Mouse (Mus musculus) CH12.LX (cell line): ENCODE measurements at regions not wholly inside any gene's neighbourhood (a gene's known extent, or its start where the extent isn't known, plus 50 kb on each side); places are given as distances from the start of the nearest gene placed in this dataset.

Experiments used
- DNase-seq: peaks from one replicate; pipeline ENCODE4 v3.0.0-alpha.2; 2013; ENCODE audit errors: extremely low read depth
- H3K27ac ChIP-seq: 2 replicates; pipeline ENCODE4 v1.5.1; 2012; ENCODE audit warnings: low read depth, mild to moderate bottlenecking, control low read depth, moderate library complexity; ENCODE audit not compliant: insufficient read depth
- H3K27me3 ChIP-seq: replicated peaks from 2 replicates; pipeline ENCODE3; 2012; ENCODE audit warnings: inconsistent platforms
- H3K36me3 ChIP-seq, 2 experiments: replicated peaks in 1 of 2; 2 replicates each; pipeline versions ENCODE3 to v1.6.1; 2012; ENCODE audit warnings: inconsistent platforms in 1 of 2, low read length in 1 of 2, mild to moderate bottlenecking in 1 of 2, mixed read lengths in 1 of 2, moderate library complexity in 1 of 2; ENCODE audit not compliant: control insufficient read depth in 1 of 2, insufficient read depth in 1 of 2
- H3K4me1 ChIP-seq, 2 experiments: 2 replicates each; pipeline ENCODE4 v1.6.1; 2012; ENCODE audit warnings: inconsistent platforms in 1 of 2, moderate library complexity in 1 of 2; ENCODE audit not compliant: insufficient read depth in 2 of 2, control insufficient read depth in 1 of 2
- H3K4me2 ChIP-seq: 2 replicates; pipeline ENCODE4 v1.6.1; 2012; ENCODE audit warnings: low read depth, mild to moderate bottlenecking, control low read depth; ENCODE audit not compliant: poor library complexity, insufficient read depth, severe bottlenecking
- H3K4me3 ChIP-seq, 3 experiments: fragments of 150-350 bp in 1 of 3; sonication (generic) in 1 of 3; replicated peaks in 1 of 3; 2 replicates each; pipeline versions ENCODE3 to v1.5.1; 2011 to 2012; ENCODE audit warnings: low read depth in 2 of 3, low read length in 2 of 3, mild to moderate bottlenecking in 2 of 3, moderate library complexity in 2 of 3, control low read depth in 1 of 3, improper control_type of control experiment in 1 of 3, inconsistent platforms in 1 of 3, mixed read lengths in 1 of 3; ENCODE audit not compliant: poor library complexity in 1 of 3
- H3K79me2 ChIP-seq: replicated peaks from 2 replicates; pipeline ENCODE4 v1.6.1; 2012; ENCODE audit warnings: mild to moderate bottlenecking, moderate library complexity; ENCODE audit not compliant: control insufficient read depth, poor library complexity, insufficient read depth, severe bottlenecking; ENCODE audit errors: extremely low read depth
- H3K9ac ChIP-seq: 2 replicates; pipeline ENCODE4 v1.6.1; 2012; ENCODE audit warnings: low read depth, mild to moderate bottlenecking, control low read depth, moderate library complexity; ENCODE audit not compliant: insufficient read depth
- H3K9me3 ChIP-seq: replicated peaks from 2 replicates; pipeline ENCODE3; 2012; ENCODE audit warnings: low read length, inconsistent platforms, mixed read lengths
- BHLHE40 ChIP-seq: IDR thresholded peaks from 2 replicates; pipeline ENCODE4 v1.6.1; 2011; ENCODE audit warnings: mild to moderate bottlenecking, low read depth, low read length, improper control_type of control experiment
- CHD1 ChIP-seq: IDR thresholded peaks from 2 replicates; pipeline ENCODE4 v1.6.1; 2012; ENCODE audit warnings: low read depth, low read length, improper control_type of control experiment, inconsistent platforms
- CTCF ChIP-seq, 2 experiments: IDR thresholded peaks in 1 of 2; conservative IDR thresholded peaks in 1 of 2; 2 replicates each; pipeline ENCODE4 v1.5.1; 2011 to 2012; ENCODE audit warnings: low read depth in 2 of 2, low read length in 2 of 2, improper control_type of control experiment in 1 of 2, inconsistent platforms in 1 of 2, mild to moderate bottlenecking in 1 of 2, moderate library complexity in 1 of 2
- ELF1 ChIP-seq: IDR thresholded peaks from 2 replicates; pipeline ENCODE4 v1.6.1; 2014; ENCODE audit warnings: low read depth, mild to moderate bottlenecking, inconsistent platforms, low read length, improper control_type of control experiment
- EP300 ChIP-seq: IDR thresholded peaks from 2 replicates; pipeline ENCODE4 v1.6.1; 2011; ENCODE audit warnings: low read length, improper control_type of control experiment
- GABPA ChIP-seq: IDR thresholded peaks from 2 replicates; pipeline ENCODE4 v1.6.1; 2012; ENCODE audit warnings: low read depth, low read length, improper control_type of control experiment, inconsistent platforms; ENCODE audit not compliant: insufficient replicate concordance
- HCFC1 ChIP-seq: IDR thresholded peaks from 2 replicates; pipeline ENCODE4 v1.6.1; 2012; ENCODE audit warnings: low read depth, mild to moderate bottlenecking, inconsistent platforms, low read length, improper control_type of control experiment
- IRF4 ChIP-seq: IDR thresholded peaks from 2 replicates; pipeline ENCODE4 v1.6.1; 2014; ENCODE audit warnings: low read depth, mild to moderate bottlenecking, inconsistent platforms, low read length, improper control_type of control experiment
- JUND ChIP-seq: conservative IDR thresholded peaks from 2 replicates; pipeline ENCODE4 v1.6.1; 2011; ENCODE audit warnings: low read depth, low read length, improper control_type of control experiment
- KAT2A ChIP-seq: IDR thresholded peaks from 2 replicates; pipeline ENCODE4 v1.6.1; 2012; ENCODE audit warnings: low read length, improper control_type of control experiment, inconsistent platforms; ENCODE audit not compliant: insufficient replicate concordance
- MAZ ChIP-seq: IDR thresholded peaks from 2 replicates; pipeline ENCODE4 v1.6.1; 2012; ENCODE audit warnings: low read depth, mild to moderate bottlenecking, inconsistent platforms, low read length, improper control_type of control experiment, moderate library complexity
- MEF2A ChIP-seq: IDR thresholded peaks from 2 replicates; pipeline ENCODE4 v1.6.1; 2014; ENCODE audit warnings: low read depth, mild to moderate bottlenecking, inconsistent platforms, low read length, improper control_type of control experiment, borderline replicate concordance
- MXI1 ChIP-seq: IDR thresholded peaks from 2 replicates; pipeline ENCODE4 v1.6.1; 2011; ENCODE audit warnings: mild to moderate bottlenecking, low read depth, low read length, improper control_type of control experiment
- MYC ChIP-seq: IDR thresholded peaks from 2 replicates; pipeline ENCODE4 v1.6.1; 2011; ENCODE audit warnings: low read depth, mild to moderate bottlenecking, improper control_type of control experiment, low read length
- NELFE ChIP-seq: IDR thresholded peaks from 2 replicates; pipeline ENCODE4 v1.6.1; 2011; ENCODE audit warnings: low read depth, low read length, improper control_type of control experiment
- NRF1 ChIP-seq: IDR thresholded peaks from 2 replicates; pipeline ENCODE4 v1.6.1; 2014; ENCODE audit warnings: low read depth, mild to moderate bottlenecking, inconsistent platforms, low read length, improper control_type of control experiment, moderate library complexity
- PAX5 ChIP-seq: IDR thresholded peaks from 2 replicates; pipeline ENCODE4 v1.6.1; 2012; ENCODE audit warnings: low read length, inconsistent platforms, mixed read lengths
- POLR2A ChIP-seq: IDR thresholded peaks from 2 replicates; pipeline ENCODE4 v1.6.1; 2011; ENCODE audit warnings: low read depth, mild to moderate bottlenecking, improper control_type of control experiment, low read length
- POLR2AphosphoS2 ChIP-seq: IDR thresholded peaks from 2 replicates; pipeline ENCODE4 v1.6.1; 2011; ENCODE audit warnings: low read depth, low read length, improper control_type of control experiment
- RAD21 ChIP-seq: IDR thresholded peaks from 2 replicates; pipeline ENCODE4 v1.6.1; 2011; ENCODE audit warnings: low read depth, mild to moderate bottlenecking, low read length, improper control_type of control experiment, moderate library complexity
- SIN3A ChIP-seq: IDR thresholded peaks from 2 replicates; pipeline ENCODE4 v1.6.1; 2012; ENCODE audit warnings: low read length, improper control_type of control experiment, inconsistent platforms
- TBP ChIP-seq: conservative IDR thresholded peaks from 2 replicates; pipeline ENCODE4 v1.6.1; 2011; ENCODE audit warnings: low read depth, low read length, improper control_type of control experiment
- TCF12 ChIP-seq: IDR thresholded peaks from 2 replicates; pipeline ENCODE4 v1.6.1; 2014; ENCODE audit warnings: low read depth, mild to moderate bottlenecking, inconsistent platforms, low read length, improper control_type of control experiment
- UBTF ChIP-seq: IDR thresholded peaks from 2 replicates; pipeline ENCODE4 v1.6.1; 2012; ENCODE audit warnings: low read depth, mild to moderate bottlenecking, inconsistent platforms, low read length, improper control_type of control experiment, moderate library complexity
- USF1 ChIP-seq: IDR thresholded peaks from 2 replicates; pipeline ENCODE4 v1.6.1; 2014; ENCODE audit warnings: low read depth, mild to moderate bottlenecking, inconsistent platforms, low read length, improper control_type of control experiment
- ZC3H11A ChIP-seq: IDR thresholded peaks from 2 replicates; pipeline ENCODE4 v1.6.1; 2012; ENCODE audit warnings: low read depth, mild to moderate bottlenecking, inconsistent platforms, low read length, improper control_type of control experiment
- ZKSCAN1 ChIP-seq: IDR thresholded peaks from 2 replicates; pipeline ENCODE4 v1.6.1; 2012; ENCODE audit warnings: low read depth, inconsistent platforms, low read length, improper control_type of control experiment, borderline replicate concordance
- dilution Hi-C: fragments of 300-500 bp; cut with MboI; formaldehyde crosslinking; loops from 2 replicates; pipeline ENCODE4 v1.14.3; 2020; ENCODE audit warnings: low sequenced_read_pairs; ENCODE audit not compliant: extremely low pct_unique_long_range_greater_than_20kb, extremely low pct_ligation_motif_present
- in situ Hi-C: fragments of 300-500 bp; cut with MboI; formaldehyde crosslinking; loops from 3 replicates; pipeline ENCODE4 v1.14.3; 2019; ENCODE audit warnings: low sequenced_read_pairs, low pct_ligation_motif_present, low pct_unique_long_range_greater_than_20kb, mixed read lengths

GRCm38 (mm10) chr13:26569422-26569821, 200.5 kb downstream of the Hdgfl1 start:
- Histone ChIP-seq H3K4me3 (no peak overlapping the region), H3K79me2 (no peaks in the 10 kb centered on the region), H3K27me3 (no peaks in the 10 kb centered on the region), H3K9me3 (no peaks in the 10 kb centered on the region), H3K4me1 (no peaks in the 10 kb centered on the region), H3K9ac (no peak overlapping the region), H3K27ac (no peak overlapping the region), H3K36me3 (no peaks in the 10 kb centered on the region), H3K4me2 (no peak overlapping the region)
- no peak for DNase-seq
- TF ChIP-seq ELF1 (no peak), ZKSCAN1 (no peak), BHLHE40 (no peak), HCFC1 (no peak), MEF2A (no peak), PAX5 (no peak), EP300 (no peak)
- in situ Hi-C loops (no loop called here), dilution Hi-C loops (no loop called here)

DNA sequence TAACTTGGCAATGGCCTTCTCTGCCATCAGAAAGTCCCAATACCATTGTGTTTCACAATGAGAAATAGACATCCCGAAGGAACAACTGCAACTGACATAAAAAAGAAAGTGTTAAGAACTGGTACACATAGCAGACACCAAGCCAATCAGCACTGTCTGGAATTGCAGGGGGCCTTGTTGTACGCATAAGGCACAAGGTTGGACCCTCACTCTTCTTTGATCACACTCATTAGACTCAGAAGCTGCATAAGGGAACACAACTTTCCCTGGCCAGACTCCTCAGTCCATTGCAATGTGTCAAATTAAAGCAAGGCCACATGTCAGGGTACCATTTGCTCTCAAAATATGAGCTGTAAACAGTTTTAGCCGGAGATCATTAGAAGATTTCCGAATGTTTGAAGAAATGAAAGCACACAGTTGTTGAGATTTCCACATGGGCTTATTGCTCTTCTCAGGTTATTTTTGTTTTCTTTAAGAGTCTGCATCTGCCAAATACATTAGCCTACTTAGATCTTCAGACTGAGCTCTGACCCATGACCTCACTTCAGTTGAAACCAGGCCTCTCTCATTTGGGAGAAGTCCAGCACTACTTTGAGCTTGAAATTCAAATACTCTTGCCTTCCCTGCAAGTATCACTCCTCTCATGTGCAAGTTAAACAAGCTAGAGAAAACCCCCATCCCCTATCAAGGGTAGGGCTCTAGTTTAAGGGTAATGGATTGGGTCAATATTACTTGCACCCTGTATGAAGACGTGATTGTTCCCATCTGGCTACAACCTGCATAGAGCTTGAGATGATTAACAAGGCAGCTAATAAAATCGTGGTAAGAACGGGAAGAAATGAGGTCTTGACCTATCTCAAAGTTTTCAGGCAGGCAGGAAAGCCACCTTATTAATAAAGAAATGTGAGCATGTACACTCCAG, 204.8 kb downstream of the Hdgfl1 start:
- dilution Hi-C loops: no loop called here
- no peaks in the 10 kb centered on the region for H3K4me1 ChIP-seq

GRCm38 (mm10) chr13:26558366-26558765, 211.6 kb downstream of the Hdgfl1 start:
- H3K4me3 ChIP-seq: no peak overlapping the region
- dilution Hi-C loops: no loop called here
- H3K9me3 ChIP-seq: no peaks in the 10 kb centered on the region
- H3K36me3 ChIP-seq: no peaks in the 10 kb centered on the region
- no peak overlapping the region for H3K27ac ChIP-seq
- H3K9ac ChIP-seq: no peak overlapping the region
- H3K27me3 ChIP-seq: no peaks in the 10 kb centered on the region
- no peaks in the 10 kb centered on the region for H3K4me1 ChIP-seq
- in situ Hi-C loops: no loop called here
- DNase-seq: no peak
- no peaks in the 10 kb centered on the region for H3K79me2 ChIP-seq
- no peak overlapping the region for H3K4me2 ChIP-seq
- TF ChIP-seq MAZ (no peak), NELFE (no peak), POLR2A (no peak), TCF12 (no peak), EP300 (no peak), SIN3A (no peak), NRF1 (no peak), IRF4 (no peak), BHLHE40 (no peak), PAX5 (no peak), MYC (no peak), HCFC1 (no peak), CHD1 (no peak), USF1 (no peak), ZC3H11A (no peak), RAD21 (no peak; the same call in 1 of the 2 replicates), CTCF (conservative IDR thresholded peaks at IDR 0.05 in 1 of 2, IDR thresholded peaks at IDR 0.05 in 1 of 2; ENCODE audit: low read depth in 2 of 2, low read length in 2 of 2) (no peak), POLR2AphosphoS2 (no peak)

More for the DNA sequence above, 204.8 kb downstream of the Hdgfl1 start:
- no peaks in the 10 kb centered on the region for H3K9me3 ChIP-seq
- TF ChIP-seq JUND (no peak), TBP (no peak), UBTF (no peak), MYC (no peak), HCFC1 (no peak), KAT2A (no peak), POLR2AphosphoS2 (no peak), NELFE (no peak), CHD1 (no peak), MAZ (no peak), IRF4 (no peak), GABPA (no peak), ELF1 (no peak), USF1 (no peak), RAD21 (no peak), MXI1 (no peak)
- no peak overlapping the region for H3K4me3 ChIP-seq
- no peak overlapping the region for H3K9ac ChIP-seq
- H3K27ac ChIP-seq: no peak overlapping the region
- H3K27me3 ChIP-seq: no peaks in the 10 kb centered on the region
- no peaks in the 10 kb centered on the region for H3K79me2 ChIP-seq
- H3K36me3 ChIP-seq: no peaks in the 10 kb centered on the region
- in situ Hi-C loops: no loop called here
- no peak overlapping the region for H3K4me2 ChIP-seq
- DNase-seq: no peak
